Mouse (Mus musculus) stomach, embryonic 15.5 days (tissue): Measurements from ENCODE around the gene Gas6. TPM values are rescaled to one million over a fixed set of nuclear protein-coding genes. Genes with fewer than 3 reads are reported as not detected.

Source experiments
- ATAC-seq: fragments of 200-750 bp; cut with Nextera tagmentation; 2 replicates; pipeline ENCODE4 v1.8.0; 2017; ENCODE audit warnings: low read depth, moderate number of reproducible peaks, moderate TSS enrichment; ENCODE audit not compliant: insufficient read depth, low FRiP score
- H3K27ac ChIP-seq: fragments of 300-500 bp; sonication (generic); 2 replicates; pipeline ENCODE4 v1.5.1; 2015; ENCODE audit warnings: mild to moderate bottlenecking, inconsistent platforms
- H3K27me3 ChIP-seq: fragments of 300-500 bp; sonication (generic); replicated peaks from 2 replicates; pipeline ENCODE4 v1.6.1; 2015; ENCODE audit warnings: inconsistent platforms
- H3K36me3 ChIP-seq: fragments of 300-500 bp; sonication (generic); 2 replicates; pipeline ENCODE4 v1.6.1; 2015; ENCODE audit warnings: inconsistent platforms
- H3K4me1 ChIP-seq: fragments of 300-500 bp; sonication (generic); 2 replicates; pipeline ENCODE4 v1.6.1; 2015; ENCODE audit warnings: inconsistent platforms
- H3K4me2 ChIP-seq: fragments of 300-500 bp; sonication (generic); 2 replicates; pipeline ENCODE4 v1.6.1; 2015; ENCODE audit warnings: mild to moderate bottlenecking, inconsistent platforms
- H3K4me3 ChIP-seq: fragments of 300-500 bp; sonication (generic); replicated peaks from 2 replicates; pipeline ENCODE4 v1.5.1; 2015; ENCODE audit warnings: inconsistent platforms
- H3K9ac ChIP-seq: fragments of 300-500 bp; sonication (generic); 2 replicates; pipeline ENCODE4 v1.6.1; 2015; ENCODE audit warnings: inconsistent platforms
- H3K9me3 ChIP-seq: fragments of 300-500 bp; sonication (generic); 2 replicates; pipeline ENCODE4 v1.6.1; 2016; ENCODE audit warnings: inconsistent platforms
- WGBS: fragments of 180-500 bp; shearing (Covaris S2); methylation state at CpG from one replicate; pipeline ENCODE4 v1.1.7; 2015; 5-methylcytosine and 5-hydroxymethylcytosine counted together
- polyA plus RNA-seq: library from polyadenylated mRNA; unstranded; fragments of >200 nt; fragmentation: Nextera tagmentation; extraction: Ambion mirVana; gene quantifications from 2 replicates; pipeline ENCODE4 v1.2.1, GENCODE M21; 2015

Gas6 gene
- polyA plus RNA-seq, 1 experiment from 2014 or later, result 130 TPM

DNA sequence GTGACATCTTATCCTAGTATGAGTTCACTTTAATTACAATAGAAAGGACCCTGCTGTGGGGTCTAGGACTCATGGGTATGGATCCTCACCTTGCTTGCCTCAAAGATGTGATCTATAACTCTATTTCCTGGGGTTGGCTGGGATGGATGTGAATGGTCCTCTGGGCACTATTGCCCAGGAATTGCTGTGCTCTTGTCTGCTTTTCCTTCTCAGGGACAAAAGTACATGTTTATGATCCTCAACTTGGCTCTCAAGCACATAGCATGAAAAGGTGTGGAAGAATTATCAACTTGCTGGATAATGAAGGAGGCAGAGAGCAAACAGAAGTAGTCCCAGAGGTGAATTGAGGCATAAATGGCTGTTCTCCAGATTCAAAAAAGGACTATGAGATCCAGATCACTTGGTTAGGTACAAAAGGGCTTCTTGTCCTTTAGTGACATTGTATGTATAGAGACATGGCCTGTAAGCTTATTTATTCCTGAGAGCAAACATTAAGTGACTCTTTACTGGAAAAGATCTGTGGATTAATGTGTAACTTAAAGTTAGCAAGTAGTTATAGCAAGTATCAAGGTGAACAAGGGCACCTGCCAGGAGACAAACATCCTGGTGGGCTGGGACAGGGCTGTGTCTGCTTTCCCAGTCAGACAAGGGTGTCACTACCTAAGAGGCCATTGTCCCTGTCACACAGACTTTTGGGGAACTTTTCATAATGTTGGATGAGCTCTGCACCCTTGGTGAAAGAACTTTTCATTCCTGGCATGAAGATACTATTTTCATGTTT lies 10.8 kb upstream of the Gas6 start:
- H3K4me1 ChIP-seq, result peaks cover 17% of the 10 kb centered on the region
- H3K27ac ChIP-seq, result peak overlapping the region; percentile 69

GRCm38 (mm10) chr8:13503936-13504606 lies 9.8 kb upstream of the Gas6 start:
- no peak overlapping the region for H3K9ac ChIP-seq
- H3K27me3 ChIP-seq, result no peaks in the 10 kb centered on the region
- H3K4me3 ChIP-seq, result no peak overlapping the region
- no peaks in the 10 kb centered on the region for H3K36me3 ChIP-seq
- H3K27ac ChIP-seq, result peak overlapping the region; percentile 69; the same call in 1 of the 2 replicates
- ATAC-seq, result no peak
- no peaks in the 10 kb centered on the region for H3K9me3 ChIP-seq
- H3K4me2 ChIP-seq, result no peak overlapping the region
- peaks cover 17% of the 10 kb centered on the region for H3K4me1 ChIP-seq
- WGBS, result 71% methylated on average over 8 of the region's 8 CpGs

More for the DNA sequence above, 10.8 kb upstream of the Gas6 start:
- Histone ChIP-seq H3K9me3 (no peaks in the 10 kb centered on the region), H3K4me3 (no peak overlapping the region), H3K9ac (no peak overlapping the region), H3K36me3 (no peaks in the 10 kb centered on the region), H3K27me3 (no peaks in the 10 kb centered on the region), H3K4me2 (no peak overlapping the region)
- no peak for ATAC-seq

DNA sequence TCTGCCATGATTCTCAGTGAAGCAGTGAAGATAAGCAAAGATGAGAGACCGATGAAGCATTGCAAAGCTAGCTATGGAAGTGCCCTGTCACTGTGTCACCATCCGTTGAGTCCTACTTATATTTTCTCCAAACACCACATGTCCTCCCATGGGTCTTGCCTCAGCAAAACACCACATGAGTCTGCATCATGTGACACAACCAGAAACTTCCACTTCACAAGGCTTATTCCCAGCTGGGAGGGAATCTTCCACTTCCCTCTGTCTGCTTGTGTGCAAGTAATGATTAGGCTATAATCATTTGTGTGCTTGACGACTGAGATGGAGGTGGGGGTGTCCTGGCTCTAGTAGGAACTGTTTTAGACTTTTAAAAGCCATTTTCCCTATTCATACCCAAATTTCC lies 6.9 kb upstream of the Gas6 start:
- Histone ChIP-seq H3K36me3 (no peaks in the 10 kb centered on the region), H3K27ac (no peak overlapping the region), H3K9me3 (no peaks in the 10 kb centered on the region), H3K4me1 (peaks cover 12% of the 10 kb centered on the region), H3K4me3 (no peak overlapping the region), H3K9ac (no peak overlapping the region), H3K27me3 (no peaks in the 10 kb centered on the region), H3K4me2 (no peak overlapping the region)
- 85% methylated on average over 3 of the region's 3 CpGs for WGBS
- ATAC-seq, result no peak

GRCm38 (mm10) chr8:13493011-13493410 lies 1.3 kb downstream of the Gas6 start:
- ATAC-seq, result peak; percentile 25; the same call in 1 of the 2 replicates
- Histone ChIP-seq H3K27me3 (no peaks in the 10 kb centered on the region), H3K9ac (no peak overlapping the region), H3K4me3 (peak overlapping the region; percentile 69), H3K27ac (0 out of 2 replicates have a peak overlapping the region, but pooled peaks have one; percentile 5), H3K36me3 (no peaks in the 10 kb centered on the region), H3K9me3 (no peaks in the 10 kb centered on the region), H3K4me1 (peaks cover 30% of the 10 kb centered on the region), H3K4me2 (peak overlapping the region; percentile 93)
- 38% methylated on average over 11 of the region's 11 CpGs for WGBS

DNA sequence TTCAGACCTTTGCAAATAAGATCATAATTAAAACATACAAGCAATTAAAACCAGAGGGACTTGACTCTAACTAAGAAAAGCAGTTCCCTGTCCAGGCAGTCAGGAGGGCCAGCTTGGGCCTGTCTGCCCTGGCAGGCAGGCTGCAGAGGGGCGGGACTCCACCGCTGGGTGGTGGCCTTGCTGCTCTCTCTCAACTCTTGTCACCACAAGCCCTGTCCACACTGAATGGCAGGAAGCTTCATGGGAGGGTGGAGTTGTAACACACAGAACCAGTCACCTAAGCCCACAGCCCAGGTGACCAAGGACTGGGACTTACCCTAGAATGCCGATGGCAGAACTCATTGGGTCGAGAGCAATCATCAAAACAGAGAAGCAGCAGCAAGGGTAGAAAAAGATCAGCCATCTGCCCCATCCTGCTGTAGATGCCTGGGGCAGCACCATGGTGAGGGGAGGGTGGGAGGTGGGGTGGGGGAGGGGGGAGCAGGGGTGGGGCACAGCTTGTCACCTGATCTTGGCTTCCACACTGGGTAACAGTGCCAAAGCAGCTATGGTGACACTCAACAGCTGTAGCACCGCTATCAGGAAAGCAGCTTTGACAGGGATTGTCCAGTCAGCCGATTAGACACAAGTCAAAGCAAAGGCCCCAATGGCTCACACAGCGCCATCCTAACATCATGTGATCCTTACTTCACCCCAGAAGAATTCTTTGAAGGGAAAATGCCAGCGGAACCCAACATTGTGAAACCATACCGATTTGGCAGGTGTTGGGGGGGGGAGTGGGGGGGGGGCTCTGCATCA lies 1.9 kb downstream of the Gas6 start:
- Histone ChIP-seq H3K4me3 (peak overlapping the region; percentile 69), H3K27me3 (no peaks in the 10 kb centered on the region), H3K9ac (no peak overlapping the region), H3K27ac (peak overlapping the region; percentile 16; the same call in 1 of the 2 replicates), H3K9me3 (no peaks in the 10 kb centered on the region), H3K36me3 (no peaks in the 10 kb centered on the region), H3K4me1 (peaks cover 30% of the 10 kb centered on the region), H3K4me2 (peak overlapping the region; percentile 93)
- WGBS, result 49% methylated on average over 9 of the region's 9 CpGs
- ATAC-seq, result peak; percentile 49; the same call in 1 of the 2 replicates

- no peak overlapping the region for H3K9ac ChIP-seq
- peaks cover 30% of the 10 kb centered on the region for H3K4me1 ChIP-seq
- H3K9me3 ChIP-seq, result no peaks in the 10 kb centered on the region
- H3K27me3 ChIP-seq, result no peaks in the 10 kb centered on the region
- no peak overlapping the region for H3K4me3 ChIP-seq
- ATAC-seq, result no peak
- no peak overlapping the region for H3K27ac ChIP-seq
- no peaks in the 10 kb centered on the region for H3K36me3 ChIP-seq
- peak overlapping the region; percentile 93; the same call in 1 of the 2 replicates for H3K4me2 ChIP-seq
- WGBS, result 78% methylated on average over 14 of the region's 14 CpGs
These were observed 2.7 kb downstream of the Gas6 start for GRCm38 (mm10) chr8:13491491-13492010.

DNA sequence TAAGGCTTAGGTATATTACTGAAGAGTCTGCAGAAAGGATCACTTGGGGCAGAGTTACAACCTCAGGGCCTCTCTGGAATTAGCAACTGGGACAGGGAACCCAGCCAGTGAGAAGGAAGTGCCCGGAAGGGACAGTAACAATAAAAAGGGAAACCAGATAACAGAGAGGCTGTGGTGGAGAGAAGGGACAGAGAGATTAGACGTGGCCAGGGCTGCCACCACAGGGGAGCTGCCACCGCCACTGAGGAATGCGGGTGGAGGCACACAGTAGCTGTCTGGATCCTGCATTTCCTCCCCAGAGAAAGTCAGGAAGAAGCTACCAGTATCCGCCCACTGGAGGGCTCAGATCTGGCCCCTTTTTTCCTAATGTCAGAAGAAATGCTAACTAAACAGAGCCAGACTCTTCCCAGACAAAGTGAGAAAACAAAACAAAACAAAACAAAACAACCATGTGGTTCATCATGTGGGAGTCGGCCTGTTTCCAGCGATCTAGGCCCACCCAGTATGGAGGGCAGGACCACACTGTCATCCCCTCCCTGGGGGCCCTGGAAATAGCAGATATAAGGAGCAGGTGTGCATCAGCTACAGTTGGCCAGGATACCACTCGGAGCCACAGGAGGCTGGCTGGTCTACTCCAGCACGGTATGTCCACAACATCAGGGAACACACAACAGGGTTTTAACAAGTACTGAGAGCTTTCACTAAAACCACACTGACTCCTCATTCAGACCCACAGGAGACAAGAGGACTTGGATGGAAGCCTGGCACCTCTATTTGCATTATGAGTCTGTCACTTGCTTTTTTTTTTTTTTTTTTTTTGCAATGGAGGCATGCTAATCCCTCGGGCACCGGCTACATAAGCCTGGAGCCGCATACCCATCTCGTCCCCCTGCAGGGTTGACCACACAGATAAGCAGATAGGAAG lies 4.0 kb downstream of the Gas6 start:
- H3K27me3 ChIP-seq, result no peaks in the 10 kb centered on the region
- no peaks in the 10 kb centered on the region for H3K9me3 ChIP-seq
- H3K27ac ChIP-seq, result no peak overlapping the region
- no peak for ATAC-seq
- no peak overlapping the region for H3K4me2 ChIP-seq
- H3K36me3 ChIP-seq, result no peaks in the 10 kb centered on the region
- 42% methylated on average over 13 of the region's 13 CpGs for WGBS
- peaks cover 30% of the 10 kb centered on the region for H3K4me1 ChIP-seq
- H3K4me3 ChIP-seq, result no peak overlapping the region
- no peak overlapping the region for H3K9ac ChIP-seq

GRCm38 (mm10) chr8:13489351-13489750 lies 4.9 kb downstream of the Gas6 start:
- 79% methylated on average over 3 of the region's 3 CpGs for WGBS
- H3K27me3 ChIP-seq, result no peaks in the 10 kb centered on the region
- H3K36me3 ChIP-seq, result no peaks in the 10 kb centered on the region
- no peak overlapping the region for H3K4me3 ChIP-seq
- no peaks in the 10 kb centered on the region for H3K9me3 ChIP-seq
- peaks cover 25% of the 10 kb centered on the region for H3K4me1 ChIP-seq
- H3K27ac ChIP-seq, result no peak overlapping the region
- no peak for ATAC-seq
- no peak overlapping the region for H3K4me2 ChIP-seq
- H3K9ac ChIP-seq, result no peak overlapping the region

DNA sequence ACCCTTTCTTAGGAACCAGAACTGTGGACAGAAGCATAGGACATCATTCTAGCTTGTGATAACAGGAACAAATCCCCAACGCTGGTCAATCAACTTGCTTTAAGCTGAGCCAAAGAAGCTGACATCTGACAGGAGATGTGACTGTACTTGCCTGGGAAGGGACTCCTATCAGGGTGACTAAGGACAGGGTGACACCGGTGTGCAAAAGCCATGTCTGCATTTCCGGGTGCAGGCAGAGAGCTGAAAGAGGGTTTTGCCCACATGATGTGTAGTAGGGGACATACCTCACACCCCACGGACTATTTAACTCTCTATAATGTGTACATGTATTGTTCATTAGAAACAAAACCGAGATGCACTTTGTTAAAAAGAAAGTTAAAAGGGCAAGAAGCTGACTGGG lies 11.1 kb downstream of the Gas6 start:
- H3K4me2 ChIP-seq, result no peak overlapping the region
- H3K27ac ChIP-seq, result no peak overlapping the region
- H3K4me3 ChIP-seq, result no peak overlapping the region
- WGBS, result 83% methylated on average over 5 of the region's 5 CpGs
- no peak overlapping the region for H3K9ac ChIP-seq
- H3K36me3 ChIP-seq, result no peaks in the 10 kb centered on the region
- no peaks in the 10 kb centered on the region for H3K9me3 ChIP-seq
- no peaks in the 10 kb centered on the region for H3K27me3 ChIP-seq
- no peaks in the 10 kb centered on the region for H3K4me1 ChIP-seq
- no peak for ATAC-seq

DNA sequence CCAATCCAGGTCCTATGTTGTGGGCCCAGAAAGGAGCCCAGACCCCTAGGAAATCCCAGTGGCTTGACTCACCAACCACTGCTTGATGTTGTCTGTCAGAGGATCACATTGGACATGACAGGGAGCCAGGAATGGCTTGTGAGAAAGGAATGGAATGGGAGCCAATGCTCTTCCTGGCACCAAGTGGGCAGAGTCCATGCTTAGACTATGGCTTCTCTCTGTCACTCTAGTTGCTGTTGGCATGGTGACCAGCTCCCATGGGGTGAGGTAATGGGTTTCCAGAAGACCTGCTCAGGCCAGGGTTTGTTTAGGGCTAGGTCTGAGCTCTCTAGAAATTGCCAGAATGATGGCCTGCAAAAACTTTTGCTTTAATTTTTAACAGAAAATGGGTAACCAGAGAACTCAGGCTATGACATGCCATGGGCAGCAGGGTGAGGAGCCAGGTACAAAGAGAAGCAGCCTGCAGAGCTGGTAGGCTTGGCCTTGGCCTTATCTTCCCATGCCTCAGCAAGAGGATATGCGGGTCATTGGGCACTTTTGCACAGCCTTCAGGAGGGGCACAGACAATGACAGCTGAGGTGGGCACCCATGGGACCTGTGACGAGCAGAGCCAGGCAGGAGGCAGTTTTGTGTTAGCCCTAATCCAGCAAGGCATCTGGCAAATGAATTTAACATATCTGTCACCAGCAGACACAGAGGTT lies 12.0 kb downstream of the Gas6 start:
- Histone ChIP-seq H3K27ac (no peak overlapping the region), H3K4me2 (no peak overlapping the region), H3K9ac (no peak overlapping the region), H3K4me3 (no peak overlapping the region), H3K9me3 (no peaks in the 10 kb centered on the region), H3K27me3 (no peaks in the 10 kb centered on the region), H3K4me1 (no peaks in the 10 kb centered on the region), H3K36me3 (no peaks in the 10 kb centered on the region)
- ATAC-seq, result no peak
- WGBS, result 82% methylated on average over 2 of the region's 2 CpGs
